Mouse (Mus musculus) liver, embryonic 18 days (tissue): Measurements from ENCODE around the gene Adora1. TPM values are rescaled to one million over a fixed set of nuclear protein-coding genes. Genes with fewer than 3 reads are reported as not detected.

ENCODE experiments used
- polyA plus RNA-seq: library from polyadenylated mRNA; depleted of rRNA; stranded (reverse); fragments of >200 nt; gene quantifications from 2 replicates; pipeline ENCODE4 v1.2.3, GENCODE M21; 2012; rRNA removed

The Adora1 gene
- polyA plus RNA-seq: 4.9 and 8.5 TPM in 2 replicates

DNA sequence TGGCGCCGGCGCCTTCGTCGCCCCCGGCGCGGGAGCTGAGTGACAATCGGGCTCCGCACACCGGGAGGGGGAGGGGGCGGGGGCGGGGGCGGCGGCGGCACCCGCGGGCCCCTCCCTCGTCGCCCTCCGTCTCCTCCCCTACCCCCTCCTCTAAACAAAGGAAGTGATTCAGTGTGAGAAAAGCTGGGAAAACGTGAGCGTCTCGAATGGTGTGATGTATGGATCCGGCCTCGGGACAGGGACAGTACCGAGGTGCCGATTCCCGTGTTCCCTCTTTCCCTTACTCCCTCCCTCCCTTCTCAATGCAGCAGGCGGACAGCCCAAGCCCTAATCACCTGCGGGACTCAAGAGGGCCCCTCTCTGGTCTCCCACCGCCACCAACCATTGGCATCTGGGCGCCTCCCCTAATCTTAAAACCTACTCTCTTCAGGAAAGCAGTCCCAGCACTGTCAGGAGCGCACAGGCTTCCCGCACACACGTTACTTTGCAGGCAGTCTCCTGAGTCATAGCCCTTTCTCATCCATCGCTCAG, at the start of gene Adora1:
Gene Adora1 (minus strand): TSS at position 41 of the 531 bp plus-strand sequence.

DNA sequence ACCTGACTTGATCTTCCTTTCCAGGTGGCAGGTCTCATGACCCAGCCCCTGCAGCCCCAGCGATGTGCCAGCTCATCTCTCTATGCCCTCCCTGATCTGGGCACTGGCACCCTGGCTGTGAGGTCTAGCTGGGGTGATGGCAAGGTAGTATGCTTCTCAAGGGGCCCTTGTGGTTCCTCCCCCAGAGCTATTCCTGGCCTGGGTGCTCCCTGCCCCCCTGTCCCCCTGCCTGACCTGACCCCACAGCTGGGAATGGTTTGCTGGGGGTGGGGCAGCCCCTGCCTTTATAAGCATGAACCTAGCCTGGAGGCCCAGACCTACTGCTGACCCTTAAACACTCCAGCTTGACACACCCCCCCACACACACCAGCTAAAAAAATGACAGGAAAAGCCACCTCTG, 42.1 kb downstream of the Adora1 start, which contains the start of gene Mybph:
Gene Mybph (plus strand): TSS at position 323 of the 400 bp plus-strand sequence.

DNA sequence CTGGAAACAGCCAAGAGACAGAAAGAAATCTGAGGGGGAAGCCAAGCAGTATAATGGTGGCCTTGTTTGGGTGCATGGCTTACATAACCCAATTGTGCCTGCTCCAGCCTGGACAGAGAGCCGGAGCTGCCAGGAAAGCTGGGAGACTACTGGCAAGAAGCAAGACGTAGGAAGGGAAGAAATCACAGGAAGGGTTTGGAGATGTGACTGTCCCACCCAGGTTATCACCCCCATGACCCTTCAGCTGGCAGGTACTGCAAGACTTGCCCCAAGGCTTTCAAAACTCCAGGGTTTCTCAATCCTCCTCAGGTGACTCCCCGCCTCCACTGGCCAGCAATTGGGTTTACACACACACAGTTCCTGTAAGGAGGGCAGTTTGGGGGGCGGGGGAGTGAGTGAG, 53.2 kb downstream of the Adora1 start, which contains the start of gene Chil1:
Gene Chil1 (plus strand): TSS at position 152 of the 400 bp plus-strand sequence.

Other genes starting within 250 kb of the Adora1 start
- 1.6 TPM in 2 replicates for gene Fmod, start 198.2 kb downstream of the Adora1 start, polyA plus RNA-seq
- gene Btg2, start 156.3 kb downstream of the Adora1 start, polyA plus RNA-seq: 37.6 and 39.0 TPM in 2 replicates
- 0.23 and 0.26 TPM in 2 replicates for gene Chit1, start 124.2 kb downstream of the Adora1 start, polyA plus RNA-seq
- gene Chil1, start 53.3 kb downstream of the Adora1 start, polyA plus RNA-seq: 21.6 and 27.7 TPM in 2 replicates
- 0.06 and 0.13 TPM in 2 replicates for gene Mybph, start 42.0 kb downstream of the Adora1 start, polyA plus RNA-seq
- gene Myog, start 54.6 kb upstream of the Adora1 start, polyA plus RNA-seq: 0.02 and 0.05 TPM in 2 replicates
- 1.8 and 1.9 TPM in 2 replicates for gene Ppfia4, start 97.5 kb upstream of the Adora1 start, polyA plus RNA-seq
- 38.3 and 39.5 TPM in 2 replicates for gene Tmem183a, start 126.5 kb upstream of the Adora1 start, polyA plus RNA-seq
- gene 4933406M09Rik, start 150.5 kb upstream of the Adora1 start, polyA plus RNA-seq: not detected in 2 replicates
- 11.8 and 13.1 TPM in 2 replicates for gene Cyb5r1, start 170.1 kb upstream of the Adora1 start, polyA plus RNA-seq
- 63.3 and 65.7 TPM in 2 replicates for gene Adipor1, start 179.9 kb upstream of the Adora1 start, polyA plus RNA-seq
- 11.3 and 12.4 TPM in 2 replicates for gene Klhl12, start 220.1 kb upstream of the Adora1 start, polyA plus RNA-seq